Mouse (Mus musculus) olfactory bulb, adult 2 months (tissue): ENCODE results near the gene Pla2r1.

ENCODE experiments used
- CTCF ChIP-seq: fragments of 200-500 bp; IDR thresholded peaks from 2 replicates; pipeline ENCODE4 v1.5.1; 2012; ENCODE audit warnings: low read depth, mild to moderate bottlenecking, low read length, moderate library complexity; ENCODE audit not compliant: insufficient read depth
- POLR2A ChIP-seq: fragments of 200-500 bp; IDR thresholded peaks from 2 replicates; pipeline ENCODE4 v1.6.1; 2012; ENCODE audit warnings: mild to moderate bottlenecking, low read depth, low read length, moderate library complexity; ENCODE audit not compliant: insufficient read depth

- TF ChIP-seq CTCF: no peak
- TF ChIP-seq POLR2A: no peak
Observed at GRCm38 (mm10) chr2:60418075-60418474, 135.0 kb downstream of the Pla2r1 start.
